Mouse (Mus musculus) frontal cortex, postnatal 25 days (tissue): ENCODE measurements at regions not wholly inside any gene's neighbourhood (a gene's known extent, or its start where the extent isn't known, plus 50 kb on each side); places are given as distances from the start of the nearest gene placed in this dataset.

Source experiments
- DNase-seq, 2 experiments: peaks; one replicate each; pipeline ENCODE4 v3.0.0; 2022; ENCODE audit warnings: low spot score in 2 of 2

DNA sequence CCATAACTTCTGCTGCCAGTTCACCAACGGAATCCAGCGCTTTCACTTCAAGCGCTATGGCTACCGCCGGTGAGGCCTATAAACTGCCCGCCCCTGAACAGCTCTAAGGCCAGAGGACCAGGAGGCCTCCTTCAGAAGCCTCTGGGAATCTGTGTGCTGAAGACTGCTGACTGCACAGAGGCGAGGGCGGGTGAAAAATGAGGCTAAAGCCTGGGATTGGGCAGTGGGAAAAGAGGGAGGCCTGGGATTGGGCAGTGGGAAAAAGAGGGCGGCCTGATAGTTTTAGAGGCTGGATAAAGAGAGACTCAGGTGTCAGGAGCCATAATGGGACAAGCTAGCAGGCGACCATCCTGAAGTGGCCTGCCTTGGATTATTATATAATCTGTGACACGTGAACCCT, 80.8 kb downstream of the Plekhb2 start:
- DNase-seq = no peak

DNA sequence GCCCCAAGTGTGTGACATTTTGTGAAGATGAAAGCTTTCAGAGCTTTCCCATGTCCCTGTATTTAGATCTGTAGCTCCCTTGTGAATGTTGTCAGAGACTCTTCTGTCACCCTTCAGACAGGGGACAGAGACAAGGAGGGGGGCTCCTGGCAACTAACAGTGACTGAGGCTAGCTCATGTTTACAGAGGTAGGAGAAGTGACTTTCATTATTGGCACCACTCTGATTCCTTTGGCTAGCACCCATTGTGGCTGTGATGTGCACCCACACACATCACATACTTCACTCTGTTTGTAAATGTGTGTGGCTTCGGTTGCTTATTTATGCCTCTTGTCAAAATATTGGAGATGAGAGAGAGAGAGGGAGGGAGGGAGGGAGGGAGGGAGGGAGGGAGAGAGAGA, 93.4 kb downstream of the Plekhb2 start:
- DNase-seq = no peak

- DNase-seq = no peak
Measured at GRCm38 (mm10) chr1:34961633-34962507, 112.1 kb downstream of the Plekhb2 start.

DNA sequence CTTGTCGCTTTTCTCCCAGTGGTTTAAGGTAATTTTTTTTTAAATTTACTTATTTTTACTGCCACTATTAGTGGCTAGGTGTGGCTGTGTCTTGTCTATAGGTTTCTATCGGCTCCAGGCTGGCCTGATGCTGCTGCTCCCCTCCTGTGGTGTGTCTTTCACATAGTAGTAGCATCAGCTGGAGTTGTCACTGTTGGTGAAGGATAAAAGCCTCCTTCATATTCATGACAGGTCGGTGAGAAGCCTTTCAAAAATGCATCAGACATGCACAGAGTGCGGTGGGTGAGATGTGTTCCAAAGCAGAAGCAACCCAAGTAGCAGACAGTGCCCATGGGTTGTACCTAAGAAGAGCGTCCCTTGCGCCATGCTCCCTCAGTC, 112.7 kb downstream of the Plekhb2 start:
- no peak for DNase-seq

GRCm38 (mm10) chr1:34974801-34975200, 125.0 kb downstream of the Plekhb2 start:
- no peak for DNase-seq

DNA sequence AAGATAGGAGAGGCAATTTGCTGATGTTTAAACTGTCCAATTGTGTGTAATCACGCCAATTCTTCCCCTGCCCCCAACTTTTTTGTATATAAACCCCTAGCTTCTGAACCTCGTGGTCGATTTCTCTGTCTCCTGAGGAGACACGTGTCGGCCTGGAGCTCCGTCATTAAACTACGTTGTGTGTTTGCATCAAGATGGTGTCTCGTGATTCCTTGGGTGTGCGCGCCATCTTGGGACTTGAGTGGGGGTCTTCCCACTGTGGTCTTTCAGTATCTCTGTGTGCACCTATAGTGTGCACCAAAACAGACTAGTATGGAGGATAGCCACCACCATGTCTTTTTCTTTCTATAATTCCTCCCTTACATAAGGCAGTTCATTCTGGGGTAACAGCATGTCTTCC, 128.4 kb downstream of the Plekhb2 start:
- DNase-seq = no peak

GRCm38 (mm10) chr1:34979350-34979749, 129.6 kb downstream of the Plekhb2 start:
- DNase-seq = no peak

DNA sequence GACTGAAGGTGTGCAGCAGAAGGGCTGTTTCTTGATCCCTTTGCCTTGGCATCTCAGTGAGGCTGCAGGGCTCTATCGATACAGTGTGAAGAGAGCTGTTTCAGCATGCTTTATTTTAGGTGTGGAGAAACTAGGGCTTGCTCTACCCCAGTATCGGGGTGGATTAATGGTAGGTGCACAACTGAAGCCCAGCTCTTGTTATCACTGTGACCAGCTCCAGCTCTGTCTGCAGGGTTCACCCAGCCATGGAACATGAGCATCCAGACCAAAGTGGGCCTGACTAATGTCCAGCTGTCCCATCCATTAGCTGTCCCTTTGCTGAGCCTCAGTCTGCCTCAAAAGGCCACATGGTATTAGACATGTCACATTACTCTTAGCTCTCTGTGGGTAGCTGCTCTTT, 132.2 kb downstream of the Plekhb2 start:
- DNase-seq = no peak

- DNase-seq = no peak
Measured at GRCm38 (mm10) chr1:34982966-34983365, 133.2 kb downstream of the Plekhb2 start.

DNA sequence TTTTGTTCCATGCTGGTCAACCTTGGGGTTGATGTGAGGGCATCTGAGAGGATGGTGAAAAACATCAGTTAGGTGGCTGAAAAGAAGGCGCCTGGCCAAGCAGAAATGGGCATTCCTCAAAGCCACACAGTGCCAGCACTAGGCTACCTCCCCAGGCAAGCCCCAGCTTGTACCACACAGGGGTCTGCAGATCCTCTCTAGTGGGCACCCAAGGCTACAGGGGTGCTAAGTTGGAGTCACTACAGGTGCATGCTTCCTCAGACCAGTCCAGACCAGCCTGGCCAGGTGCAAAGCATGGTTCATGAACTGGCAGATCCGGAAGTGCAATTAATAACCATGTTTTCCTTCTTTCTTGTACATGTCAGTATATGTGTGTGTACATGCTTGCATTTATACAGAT, 137.1 kb downstream of the Plekhb2 start:
- no peak for DNase-seq

- no peak for DNase-seq
Measured at GRCm38 (mm10) chr1:34987650-34988221, 138.0 kb downstream of the Plekhb2 start.

DNA sequence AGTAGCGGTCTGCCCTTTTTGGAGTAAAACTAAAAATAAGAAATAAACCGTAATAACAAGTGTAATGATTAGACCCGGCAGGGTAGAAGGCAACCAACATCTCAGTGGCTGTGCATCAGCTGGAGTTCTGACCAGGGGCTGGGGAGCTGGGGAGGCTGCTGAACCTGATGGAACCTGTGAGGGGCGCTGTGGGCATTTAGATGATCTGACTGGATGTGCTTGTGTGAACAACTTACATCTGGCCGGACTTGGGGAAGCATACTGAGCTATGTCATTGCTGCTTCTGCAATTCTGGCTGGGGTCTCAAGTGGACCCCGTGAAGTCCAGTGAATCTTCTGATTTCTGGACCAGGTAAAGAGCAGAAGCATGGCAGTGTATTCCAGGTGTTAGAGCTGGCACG, 138.4 kb downstream of the Plekhb2 start:
- DNase-seq = no peak

DNA sequence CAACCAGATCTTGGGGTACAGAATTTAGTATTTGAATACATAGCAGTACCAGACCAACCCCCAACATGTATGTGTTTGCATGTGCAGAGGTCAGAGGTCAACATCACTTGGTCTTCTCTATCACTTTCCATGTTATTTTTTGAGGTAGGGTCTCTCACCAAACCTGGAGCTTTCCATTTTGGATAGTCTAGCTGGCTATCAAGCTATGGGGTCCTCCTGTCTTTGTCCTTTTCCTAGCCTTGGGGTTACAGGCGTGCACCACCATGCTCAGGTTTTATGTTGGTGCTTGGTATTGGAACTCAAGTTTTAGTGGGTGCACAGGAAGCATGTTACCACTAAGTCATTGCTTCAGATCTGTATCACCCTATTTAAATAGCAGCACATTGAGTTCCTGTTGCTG, 151.0 kb downstream of the Plekhb2 start:
- no peak for DNase-seq

GRCm38 (mm10) chr1:35017471-35017870, 167.7 kb downstream of the Plekhb2 start:
- no peak for DNase-seq

- no peak for DNase-seq
Measured at GRCm38 (mm10) chr1:35032619-35033018, 182.8 kb downstream of the Plekhb2 start.

DNA sequence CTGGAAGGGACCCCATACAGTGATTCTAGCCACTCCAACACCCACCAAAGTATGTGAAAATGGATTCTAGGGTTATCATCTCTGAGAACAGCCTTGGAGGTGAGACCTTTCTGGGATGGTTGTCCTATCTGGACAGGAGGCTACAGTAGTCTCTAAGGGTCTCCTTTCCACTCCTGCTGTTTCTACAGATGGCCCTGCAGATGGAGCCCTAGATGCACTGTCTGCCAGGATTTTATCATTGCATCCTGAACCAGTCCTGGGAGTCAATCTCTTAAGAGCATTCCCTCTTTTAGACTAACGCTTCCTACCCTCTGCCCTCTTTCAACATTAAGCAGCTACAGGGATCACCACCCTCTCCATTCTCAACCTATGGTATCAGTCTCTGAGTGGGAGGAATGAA, 223.0 kb downstream of the Plekhb2 start:
- DNase-seq = no peak

- no peak for DNase-seq
Measured at GRCm38 (mm10) chr1:35094873-35095272, 245.1 kb downstream of the Plekhb2 start.

GRCm38 (mm10) chr1:35095785-35096184, 246.0 kb downstream of the Plekhb2 start:
- no peak for DNase-seq

- no peak for DNase-seq
Measured at GRCm38 (mm10) chr1:35106665-35107064, 256.9 kb downstream of the Plekhb2 start.

DNA sequence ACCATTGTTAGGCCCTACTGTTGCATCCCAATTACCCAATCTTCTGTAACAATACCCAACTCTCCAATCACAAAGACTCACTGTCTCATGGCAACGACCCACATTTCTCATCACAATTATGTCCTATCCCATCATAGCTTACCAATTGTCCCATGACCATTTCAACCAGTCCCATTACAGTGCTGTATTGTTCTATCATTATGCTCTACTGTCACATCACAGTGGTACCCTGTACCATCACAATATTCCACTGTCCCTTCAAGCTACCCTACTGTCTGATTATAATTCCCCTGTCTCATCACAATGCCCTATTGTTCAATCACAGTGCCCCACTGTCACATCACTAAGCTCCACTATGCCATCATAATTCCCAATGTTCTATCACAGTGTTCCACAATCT, 260.0 kb downstream of the Plekhb2 start:
- DNase-seq = no peak

DNA sequence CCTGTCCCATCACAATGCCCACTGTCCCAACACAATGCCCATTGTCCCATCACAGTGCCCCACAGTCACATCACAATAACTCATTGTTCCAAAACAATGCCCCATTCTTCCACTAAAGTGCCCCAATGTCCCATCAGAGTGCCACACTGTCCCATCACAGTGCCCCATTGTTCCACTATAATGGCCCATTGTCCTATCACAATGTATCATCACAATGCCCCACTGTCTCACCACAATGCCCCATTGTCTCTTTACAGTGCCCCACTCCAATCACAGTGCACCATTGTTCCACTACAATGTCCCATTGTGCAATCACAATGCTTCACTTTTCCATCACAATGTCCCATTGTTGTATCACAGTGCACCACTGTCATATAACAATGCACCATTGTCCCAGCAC, 265.7 kb downstream of the Plekhb2 start:
- DNase-seq = no peak

DNA sequence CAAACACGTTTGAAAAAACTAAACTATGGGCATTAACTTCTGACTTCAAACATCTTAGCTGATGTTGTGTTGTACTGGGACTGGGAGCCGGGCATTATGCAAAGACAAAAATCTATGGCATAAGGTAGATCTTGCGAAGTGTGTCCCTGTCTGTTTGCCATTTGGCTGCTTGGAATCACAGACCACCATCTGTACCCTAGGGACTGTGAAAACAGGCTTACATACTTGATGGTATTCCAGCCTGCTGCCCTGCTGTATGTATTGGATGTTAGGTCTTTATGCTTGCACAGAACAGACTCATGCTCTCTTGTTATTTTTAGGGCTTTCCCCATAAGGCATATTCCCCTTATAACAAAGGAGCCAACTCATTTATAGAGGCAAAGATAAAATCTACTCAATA, 288.1 kb downstream of the Plekhb2 start:
- DNase-seq = no peak

- no peak for DNase-seq
Measured at GRCm38 (mm10) chr1:35149036-35149435, 299.3 kb downstream of the Plekhb2 start.

GRCm38 (mm10) chr1:35162506-35162905, 312.7 kb downstream of the Plekhb2 start:
- DNase-seq = peak; percentile 6 to 16
